Mouse (Mus musculus) E14TG2a.4 (cell line): ENCODE results near the gene Antxr2.

Experiments used
- H3K27me3 ChIP-seq: 2 replicates; pipeline ENCODE4 v1.6.1; 2014; ENCODE audit warnings: low read length, control low read depth; ENCODE audit not compliant: insufficient read depth
- H3K36me3 ChIP-seq: 2 replicates; pipeline ENCODE4 v1.6.1; 2014; ENCODE audit warnings: low read length, control low read depth; ENCODE audit not compliant: insufficient read depth
- H3K4me1 ChIP-seq: replicated peaks from 2 replicates; pipeline ENCODE4 v1.6.1; 2014; ENCODE audit warnings: low read depth, low read length, control low read depth
- H3K4me3 ChIP-seq: replicated peaks from 2 replicates; pipeline ENCODE4 v1.5.1; 2014; ENCODE audit warnings: mild to moderate bottlenecking, low read length
- H3K9me3 ChIP-seq: 2 replicates; pipeline ENCODE4 v1.6.1; 2014; ENCODE audit warnings: low read length, control low read depth
- CTCF ChIP-seq: conservative IDR thresholded peaks from 2 replicates; pipeline ENCODE4 v1.5.1; 2014; ENCODE audit warnings: low read length
- NANOG ChIP-seq: IDR thresholded peaks from 2 replicates; pipeline ENCODE4 v1.6.1; 2014; ENCODE audit warnings: borderline replicate concordance, low read length, mixed read lengths
- POU5F1 ChIP-seq: IDR thresholded peaks from 2 replicates; pipeline ENCODE4 v1.6.1; 2014; ENCODE audit warnings: low read length, borderline replicate concordance

The Antxr2 gene

GRCm38 (mm10) chr5:97973293-97973692 is 57.5 kb downstream of the Antxr2 start:
- Histone ChIP-seq H3K36me3 (no peaks in the 10 kb centered on the region), H3K27me3 (no peaks in the 10 kb centered on the region), H3K4me3 (no peak overlapping the region), H3K9me3 (no peaks in the 10 kb centered on the region), H3K4me1 (no peaks in the 10 kb centered on the region)
- TF ChIP-seq POU5F1 (no peak), NANOG (no peak), CTCF (no peak)

- H3K9me3 ChIP-seq = no peaks in the 10 kb centered on the region
- H3K4me3 ChIP-seq = no peak overlapping the region
- no peak for TF ChIP-seq CTCF
- no peak for TF ChIP-seq POU5F1
- no peak for TF ChIP-seq NANOG
- no peaks in the 10 kb centered on the region for H3K27me3 ChIP-seq
- no peaks in the 10 kb centered on the region for H3K36me3 ChIP-seq
- no peaks in the 10 kb centered on the region for H3K4me1 ChIP-seq
Measured at GRCm38 (mm10) chr5:97972029-97972428, 58.8 kb downstream of the Antxr2 start.

DNA sequence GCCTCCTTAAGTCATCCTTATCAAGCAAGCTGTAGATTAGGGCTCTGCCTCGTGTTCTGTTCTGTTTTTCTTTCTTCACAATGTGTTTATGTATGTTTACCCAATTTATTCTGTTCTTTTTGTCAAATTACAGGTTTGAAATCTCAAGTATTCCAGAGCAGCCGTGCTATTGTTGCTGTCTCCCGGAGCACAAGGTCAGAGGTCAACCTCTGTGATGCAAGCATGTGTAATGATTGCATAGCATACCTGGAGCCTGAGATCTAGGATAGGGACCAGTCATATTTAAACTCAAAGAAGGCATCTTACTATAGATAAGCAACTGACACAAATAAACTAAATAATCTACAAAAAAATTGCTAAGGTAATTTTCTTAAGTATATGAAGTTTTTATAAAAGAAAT is 59.6 kb downstream of the Antxr2 start:
- H3K27me3 ChIP-seq = no peaks in the 10 kb centered on the region

DNA sequence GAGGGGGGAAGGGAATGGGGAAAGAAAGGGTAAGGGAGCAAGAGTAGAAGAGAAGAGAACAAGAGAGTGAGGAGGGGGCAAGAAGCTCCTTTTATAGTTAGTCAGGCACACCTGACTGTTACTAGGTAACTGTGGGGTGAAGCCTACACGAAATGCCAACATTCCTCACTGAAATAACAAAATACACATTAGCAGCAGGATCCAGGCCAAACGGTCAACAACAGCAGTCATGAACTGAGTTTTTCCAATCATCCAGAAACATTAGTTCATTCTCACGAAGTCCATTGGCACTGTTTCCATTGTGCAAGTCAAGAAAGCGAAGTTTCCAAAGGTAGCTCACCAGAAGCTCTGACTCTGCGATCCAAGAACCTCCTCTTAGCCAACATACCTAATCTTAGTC is 63.8 kb downstream of the Antxr2 start:
- TF ChIP-seq POU5F1 = no peak
- Histone ChIP-seq H3K27me3 (no peaks in the 10 kb centered on the region), H3K9me3 (no peaks in the 10 kb centered on the region), H3K4me1 (no peaks in the 10 kb centered on the region), H3K4me3 (no peak overlapping the region), H3K36me3 (no peaks in the 10 kb centered on the region)

More for the DNA sequence above, 59.6 kb downstream of the Antxr2 start:
- no peak overlapping the region for H3K4me3 ChIP-seq
- no peaks in the 10 kb centered on the region for H3K9me3 ChIP-seq
- H3K4me1 ChIP-seq = no peaks in the 10 kb centered on the region
- no peaks in the 10 kb centered on the region for H3K36me3 ChIP-seq
- TF ChIP-seq NANOG (no peak), CTCF (no peak), POU5F1 (no peak)

DNA sequence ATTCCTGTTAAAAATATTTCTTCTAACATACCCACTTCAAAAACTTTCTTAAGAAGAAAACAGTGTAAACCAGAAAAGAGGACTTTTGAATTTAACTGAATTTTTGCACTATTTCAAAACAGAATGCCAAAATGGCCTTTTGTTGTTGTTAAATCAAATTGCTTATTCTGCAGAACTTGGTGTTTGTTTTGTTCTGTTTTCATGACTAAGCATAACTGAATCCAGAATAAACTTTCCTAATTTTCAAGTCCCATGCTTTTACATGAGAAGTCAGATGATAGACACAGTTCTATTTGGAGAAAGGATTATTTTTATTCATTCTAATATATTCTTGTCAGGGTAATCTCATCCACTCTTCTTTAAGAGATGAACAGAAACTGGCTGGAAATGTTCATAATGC is 64.7 kb downstream of the Antxr2 start:
- no peaks in the 10 kb centered on the region for H3K4me1 ChIP-seq
- H3K9me3 ChIP-seq = no peaks in the 10 kb centered on the region
- no peak overlapping the region for H3K4me3 ChIP-seq
- H3K36me3 ChIP-seq = no peaks in the 10 kb centered on the region
- no peak for TF ChIP-seq POU5F1
- no peak for TF ChIP-seq CTCF
- no peak for TF ChIP-seq NANOG
- no peaks in the 10 kb centered on the region for H3K27me3 ChIP-seq

GRCm38 (mm10) chr5:97964444-97964843 is 66.4 kb downstream of the Antxr2 start:
- Histone ChIP-seq H3K36me3 (no peaks in the 10 kb centered on the region), H3K9me3 (no peaks in the 10 kb centered on the region)

GRCm38 (mm10) chr5:97962512-97962911 is 68.3 kb downstream of the Antxr2 start:
- TF ChIP-seq NANOG = no peak
- TF ChIP-seq CTCF = no peak
- no peak for TF ChIP-seq POU5F1
- Histone ChIP-seq H3K27me3 (no peaks in the 10 kb centered on the region), H3K36me3 (no peaks in the 10 kb centered on the region), H3K9me3 (no peaks in the 10 kb centered on the region), H3K4me3 (no peak overlapping the region), H3K4me1 (no peaks in the 10 kb centered on the region)

More at GRCm38 (mm10) chr5:97964444-97964843, 66.4 kb downstream of the Antxr2 start:
- Histone ChIP-seq H3K27me3 (no peaks in the 10 kb centered on the region), H3K4me3 (no peak overlapping the region), H3K4me1 (no peaks in the 10 kb centered on the region)
- TF ChIP-seq NANOG (no peak), POU5F1 (no peak), CTCF (no peak)

DNA sequence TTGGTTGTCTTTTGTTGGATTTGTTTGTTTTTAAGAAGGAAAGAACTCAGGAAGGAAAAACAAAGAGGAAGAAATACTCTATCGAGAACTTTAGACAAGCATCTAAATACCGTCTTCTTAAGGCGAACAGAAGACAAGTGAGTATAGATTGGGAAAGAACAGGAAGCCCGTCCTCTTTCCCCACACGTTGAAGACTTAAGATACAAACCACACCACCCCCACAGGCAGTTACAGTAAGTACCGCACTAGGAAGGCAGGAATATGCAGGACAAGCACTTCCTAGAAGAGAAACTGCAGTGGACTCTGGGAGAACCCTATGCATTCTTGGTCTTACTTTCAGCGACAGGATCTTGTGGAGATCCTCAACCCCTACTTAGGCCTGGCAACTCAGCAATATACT is 69.1 kb downstream of the Antxr2 start:
- H3K36me3 ChIP-seq = no peaks in the 10 kb centered on the region
- no peaks in the 10 kb centered on the region for H3K4me1 ChIP-seq
- no peaks in the 10 kb centered on the region for H3K9me3 ChIP-seq
- no peak overlapping the region for H3K4me3 ChIP-seq
- TF ChIP-seq NANOG = no peak
- TF ChIP-seq POU5F1 = no peak
- no peak for TF ChIP-seq CTCF
- no peaks in the 10 kb centered on the region for H3K27me3 ChIP-seq

GRCm38 (mm10) chr5:97959651-97960050 is 71.2 kb downstream of the Antxr2 start:
- Histone ChIP-seq H3K36me3 (no peaks in the 10 kb centered on the region), H3K27me3 (no peaks in the 10 kb centered on the region), H3K4me3 (no peak overlapping the region), H3K4me1 (no peaks in the 10 kb centered on the region), H3K9me3 (no peaks in the 10 kb centered on the region)
- TF ChIP-seq NANOG (no peak), CTCF (no peak), POU5F1 (no peak)
